Mouse (Mus musculus): ENCODE measurements around the gene Gcdh. TPM values are rescaled to one million over a fixed set of nuclear protein-coding genes. Genes with fewer than 3 reads are reported as not detected.

Gcdh gene
- polyA plus RNA-seq, 1 experiment = 38.6 TPM

DNA sequence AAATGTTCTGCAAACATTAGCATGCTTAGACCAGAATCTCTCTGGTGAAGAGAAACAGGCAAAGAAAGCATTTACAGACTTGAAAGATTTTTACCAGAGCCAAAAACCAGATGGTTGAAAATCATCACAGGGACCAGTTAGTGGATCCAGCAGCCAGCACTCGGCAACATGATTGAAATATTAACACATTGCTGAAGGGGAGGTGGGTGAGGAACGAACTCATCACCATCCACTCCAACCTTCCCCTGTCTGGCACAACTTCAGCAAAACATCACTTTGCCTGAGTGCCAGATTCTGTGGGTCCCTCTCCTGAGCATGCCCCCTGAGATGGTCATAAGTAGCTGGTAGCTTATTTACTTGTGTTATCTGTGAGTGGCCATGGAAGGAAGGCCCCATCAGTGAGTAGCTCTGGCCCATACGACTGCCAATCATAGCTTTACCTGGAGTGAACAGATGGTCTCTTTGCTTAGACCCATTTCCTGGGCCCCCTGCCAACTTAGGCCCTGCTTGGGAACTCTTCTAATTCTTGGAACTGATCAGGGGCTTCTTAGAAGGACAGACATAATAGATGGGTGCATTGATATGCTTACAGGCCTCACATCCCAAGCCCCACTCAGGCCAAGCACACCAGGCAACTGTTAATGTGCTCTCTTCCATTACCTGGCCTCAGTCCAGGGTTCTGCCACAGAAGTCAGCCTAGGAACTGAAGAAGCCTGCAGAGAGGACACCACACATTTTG is 16.3 kb downstream of the Gcdh start:
- 73% methylated on average over 3 of the region's 3 CpGs for WGBS
- DNase-seq (ENCODE audit: low read depth, low spot score) = no peak

DNA sequence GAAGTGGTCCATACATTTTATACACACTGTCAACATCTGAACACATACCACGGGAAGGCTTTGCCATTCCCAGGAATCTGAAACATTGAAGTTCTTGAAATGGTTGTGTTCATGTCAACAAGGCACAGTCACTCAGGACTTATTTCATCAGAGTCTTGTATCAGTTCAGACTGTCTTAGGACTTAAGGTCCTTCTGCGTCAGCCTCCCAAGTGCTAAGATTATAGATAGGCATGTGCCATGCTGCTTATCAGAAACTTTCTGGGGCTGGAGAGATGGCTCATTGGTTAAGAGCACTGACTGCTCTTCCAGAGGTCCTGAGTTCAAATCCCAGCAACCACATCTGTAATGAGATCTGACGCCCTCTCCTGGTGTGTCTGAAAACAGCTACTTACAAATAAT is 19.4 kb downstream of the Gcdh start:
- no peak for DNase-seq (ENCODE audit: low read depth, low spot score)
- 90% methylated on average over 3 of the region's 3 CpGs for WGBS

DNA sequence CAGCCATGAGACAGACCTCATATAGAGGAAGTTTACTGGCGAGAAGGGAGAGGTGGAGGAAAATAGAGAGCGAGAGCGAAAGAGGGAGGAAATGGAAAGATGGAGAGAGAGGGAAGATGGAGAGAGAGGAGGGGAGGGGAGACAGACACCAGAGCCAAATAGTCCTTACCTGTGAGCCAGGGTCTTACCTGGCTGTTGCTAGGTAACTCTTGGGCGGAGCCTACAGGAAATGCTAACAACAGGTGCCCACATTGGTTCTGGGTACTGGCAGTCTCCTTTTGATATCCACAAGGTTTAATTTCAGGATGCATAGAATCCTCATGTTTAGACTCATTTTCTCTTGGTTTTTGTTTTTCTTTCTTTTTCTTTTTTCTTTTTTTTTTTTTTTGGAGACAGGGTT is 20.7 kb downstream of the Gcdh start:
- DNase-seq (ENCODE audit: low read depth, low spot score) = no peak
- 75% methylated on average over 4 of the region's 4 CpGs for WGBS

DNA sequence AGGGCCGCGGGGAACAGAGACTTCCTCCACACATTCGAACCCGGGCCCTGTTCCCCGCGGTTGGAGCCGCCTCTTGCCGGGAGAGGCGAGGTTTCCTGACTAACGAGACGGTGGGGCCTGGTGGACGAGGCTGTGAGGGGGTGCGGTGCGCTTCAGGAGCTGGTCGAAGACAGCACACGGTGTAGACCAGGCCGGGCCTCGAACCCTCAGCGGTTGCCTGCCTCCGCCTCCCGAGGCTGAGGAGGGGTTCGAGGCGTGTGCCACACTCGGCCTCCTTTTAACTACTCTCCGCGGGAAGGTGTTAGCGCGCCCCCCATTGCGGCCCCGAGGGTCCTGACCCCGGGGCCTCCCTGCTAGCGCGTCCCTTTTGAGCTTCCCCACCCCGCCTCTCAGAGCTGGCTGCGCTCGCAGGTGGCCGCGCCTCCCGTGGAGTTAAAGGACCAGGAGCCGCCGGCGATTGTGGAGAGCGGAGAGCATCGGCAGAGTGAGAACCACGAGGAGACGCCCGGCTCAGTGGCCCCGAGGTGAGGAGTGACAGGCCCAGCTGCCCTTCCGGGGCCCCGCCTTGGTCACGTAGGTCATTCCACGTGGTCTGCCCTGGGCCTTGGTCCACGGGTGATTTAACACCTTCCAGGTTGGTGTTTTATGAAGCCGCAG is 21.3 kb downstream of the Gcdh start:
- DNase-seq (ENCODE audit: low read depth, low spot score) = no peak
- WGBS = 3% methylated on average over 54 of the region's 54 CpGs

DNA sequence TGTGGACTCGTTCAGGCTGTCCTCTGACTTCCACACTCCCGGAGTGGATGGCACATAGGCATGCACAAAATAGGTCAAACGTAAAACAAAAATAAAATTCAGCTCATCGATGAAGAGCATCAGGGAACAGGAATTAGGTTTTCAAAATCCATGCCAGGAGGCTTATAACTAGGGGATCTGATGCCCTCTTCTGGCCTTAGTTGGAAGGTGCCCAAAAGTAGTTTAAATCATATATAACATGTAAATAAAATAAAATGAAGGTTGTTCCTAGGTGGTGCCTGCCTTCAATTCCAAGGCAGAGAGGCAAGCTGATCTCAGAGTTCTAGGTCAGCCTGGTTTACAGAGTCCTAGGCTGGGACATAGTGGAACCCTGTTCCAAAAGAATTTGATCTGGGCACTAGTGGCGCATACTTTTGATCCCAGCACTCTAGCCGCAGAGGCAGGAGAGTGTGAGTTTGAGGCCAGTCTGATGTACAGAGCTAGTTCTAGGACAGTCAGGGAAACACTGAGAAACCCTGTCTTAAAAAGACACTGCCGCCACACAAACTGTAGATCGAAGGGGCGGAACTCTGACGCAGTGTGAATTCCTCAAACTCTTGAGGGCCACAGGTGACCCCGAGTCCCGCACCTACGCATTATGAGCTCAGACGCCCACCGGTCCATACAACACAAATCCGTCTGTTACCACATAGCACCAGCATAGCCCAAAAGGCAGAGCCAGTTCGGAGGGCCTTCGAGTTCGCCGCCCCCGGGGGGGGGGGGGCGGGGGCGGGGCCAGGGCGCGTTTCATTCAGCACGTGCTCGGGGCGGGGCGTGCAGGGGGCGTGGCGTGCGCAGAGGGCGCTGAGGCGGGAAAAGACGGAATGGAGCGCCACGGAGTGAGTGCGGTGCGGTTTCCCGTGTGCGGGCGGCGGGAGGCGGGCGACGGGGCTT is 22.1 kb downstream of the Gcdh start, which contains the start of gene Syce2:
Syce2 (plus strand) TSS at position 736 of the 933 bp plus-strand sequence.
- WGBS = 6% methylated on average over 43 of the region's 46 CpGs

DNA sequence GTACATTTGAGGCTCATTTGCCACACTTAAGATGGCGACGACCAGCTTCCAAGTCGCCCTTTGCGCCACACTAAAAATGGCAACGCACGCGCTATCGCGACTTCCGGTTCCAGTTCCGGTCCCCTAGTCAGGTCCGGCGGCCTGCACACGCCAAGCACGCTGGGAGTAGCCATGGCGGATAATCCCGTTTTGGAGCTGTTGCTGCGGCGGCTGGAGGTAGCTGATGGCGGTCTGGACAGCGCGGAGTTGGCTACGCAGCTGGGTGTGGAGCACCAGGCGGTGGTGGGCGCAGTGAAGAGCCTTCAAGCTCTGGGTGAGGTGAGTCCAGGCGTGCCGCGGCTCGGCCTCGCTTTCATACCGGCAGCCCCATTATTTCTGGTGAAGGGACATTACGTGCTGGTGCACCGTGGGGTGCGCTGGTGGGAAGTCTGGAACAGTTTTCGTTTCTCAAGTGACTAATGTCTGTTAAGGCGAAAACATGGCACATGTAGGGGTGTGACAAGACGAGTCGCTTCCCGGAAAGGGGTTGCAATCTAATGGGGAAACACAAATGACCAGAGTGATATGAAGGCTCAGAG is 36.8 kb downstream of the Gcdh start, which contains the start of gene Farsa:
Farsa (plus strand) TSS at position 126 of the 578 bp plus-strand sequence.
- peak; percentile 84 for DNase-seq (ENCODE audit: low read depth, low spot score)
- WGBS = under 1% methylated on average over 39 of the region's 39 CpGs

More for the DNA sequence above, 22.1 kb downstream of the Gcdh start, which contains the start of gene Syce2:
- peak; percentile 24 for DNase-seq (ENCODE audit: low read depth, low spot score)

DNA sequence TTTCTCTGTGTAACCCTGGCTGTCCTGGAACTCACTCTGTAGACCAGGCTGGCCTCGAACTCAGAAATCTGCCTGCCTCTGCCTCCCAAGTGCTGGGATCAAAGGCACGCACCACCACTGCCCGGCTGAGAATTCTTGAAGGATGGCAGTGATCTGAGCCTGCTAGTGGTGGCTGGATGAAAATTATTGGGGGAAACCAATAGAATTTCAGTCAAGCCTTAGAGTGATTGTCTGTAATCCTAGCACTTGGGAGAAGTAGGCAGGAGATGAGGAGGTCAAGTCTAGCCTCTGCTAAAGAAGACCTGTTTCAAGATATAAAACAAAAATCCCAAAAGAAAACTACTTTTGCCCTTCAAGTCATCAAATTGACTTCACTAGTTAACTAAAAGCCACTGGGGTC is 37.3 kb downstream of the Gcdh start:
- WGBS = 93% methylated on average over 3 of the region's 3 CpGs
- DNase-seq (ENCODE audit: low read depth, low spot score) = no peak

DNA sequence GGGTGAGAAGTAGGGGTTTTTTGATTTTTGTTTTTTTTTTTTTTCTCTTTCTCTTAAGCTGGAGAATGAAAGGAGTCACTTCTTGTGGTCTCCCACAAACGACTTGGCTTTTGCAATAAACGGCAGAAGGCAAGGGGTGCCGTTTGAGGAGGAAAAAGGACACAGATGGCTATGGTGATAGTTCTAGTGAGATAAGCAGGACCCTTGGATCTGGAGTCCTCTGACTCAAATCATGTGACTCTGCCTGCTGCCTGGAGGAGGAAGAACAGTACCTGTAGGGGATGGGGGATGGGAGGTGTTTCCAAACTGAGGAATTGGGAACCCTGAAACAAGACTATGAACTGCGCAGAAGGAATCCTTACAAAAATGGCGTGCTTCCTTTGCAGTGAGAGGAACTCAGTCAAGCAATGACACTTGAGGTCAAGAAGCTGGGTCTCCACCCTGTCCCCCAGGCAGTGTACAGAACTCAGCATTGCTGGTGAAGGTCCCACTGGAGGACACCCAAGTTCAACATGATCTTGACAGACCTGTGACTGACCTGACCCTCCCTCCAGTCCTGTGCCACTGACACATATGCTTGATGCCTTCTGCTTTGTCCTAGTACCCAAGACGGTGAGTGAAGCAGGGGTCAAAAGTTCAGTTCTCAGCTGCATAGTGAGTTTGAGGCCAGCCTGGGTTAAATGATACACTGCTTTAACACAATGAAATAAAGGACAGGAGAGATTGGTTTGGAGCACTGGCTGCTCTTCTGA is 45.9 kb downstream of the Gcdh start:
- WGBS = 33% methylated on average over 6 of the region's 6 CpGs
- no peak for DNase-seq (ENCODE audit: low read depth, low spot score)

DNA sequence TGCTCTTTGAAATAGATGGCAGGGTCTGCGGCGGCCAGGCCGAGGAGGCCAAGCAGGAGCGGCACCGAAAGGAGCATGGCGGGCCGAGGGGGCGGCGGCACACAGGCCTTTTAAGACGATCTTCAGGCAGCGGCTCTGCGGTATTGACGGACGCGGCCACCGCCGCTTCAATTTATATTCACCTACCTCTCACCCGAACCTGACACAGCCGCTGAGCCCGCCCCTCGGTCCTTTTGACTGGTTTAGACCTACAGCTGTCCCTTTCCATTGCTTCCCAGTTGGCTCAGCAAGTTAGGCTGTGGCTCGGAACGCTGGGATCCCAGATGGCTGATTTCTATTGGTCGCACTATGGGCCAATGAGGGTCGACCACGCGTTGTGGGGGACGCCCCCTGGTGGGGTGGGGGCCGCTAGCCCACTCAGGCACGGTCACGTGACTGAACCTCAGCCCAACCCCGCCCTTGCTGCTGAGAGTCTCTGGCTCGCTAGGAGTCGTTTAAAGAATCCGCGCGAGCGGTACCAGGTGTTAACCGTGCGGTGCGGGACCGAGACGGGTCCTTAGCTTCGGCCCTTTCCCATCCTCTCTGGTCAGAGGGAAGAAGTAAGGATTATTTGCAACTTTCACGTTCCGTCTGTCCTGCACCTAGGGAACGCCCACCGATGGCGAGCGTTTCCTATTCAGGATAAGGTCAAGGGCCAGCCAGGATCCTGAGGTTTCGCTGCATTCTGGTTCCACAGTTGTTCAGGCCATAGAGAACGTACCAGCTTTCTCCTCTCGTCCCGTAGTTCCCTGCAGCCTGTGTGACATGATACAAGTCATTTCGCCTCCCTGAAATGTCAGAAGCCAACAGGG is 46.8 kb downstream of the Gcdh start, which contains the start of gene Calr:
Calr (minus strand) TSS at position 213 of the 851 bp plus-strand sequence.
- WGBS = 1% methylated on average over 55 of the region's 55 CpGs
- DNase-seq (ENCODE audit: low read depth, low spot score) = peak; percentile 98

DNA sequence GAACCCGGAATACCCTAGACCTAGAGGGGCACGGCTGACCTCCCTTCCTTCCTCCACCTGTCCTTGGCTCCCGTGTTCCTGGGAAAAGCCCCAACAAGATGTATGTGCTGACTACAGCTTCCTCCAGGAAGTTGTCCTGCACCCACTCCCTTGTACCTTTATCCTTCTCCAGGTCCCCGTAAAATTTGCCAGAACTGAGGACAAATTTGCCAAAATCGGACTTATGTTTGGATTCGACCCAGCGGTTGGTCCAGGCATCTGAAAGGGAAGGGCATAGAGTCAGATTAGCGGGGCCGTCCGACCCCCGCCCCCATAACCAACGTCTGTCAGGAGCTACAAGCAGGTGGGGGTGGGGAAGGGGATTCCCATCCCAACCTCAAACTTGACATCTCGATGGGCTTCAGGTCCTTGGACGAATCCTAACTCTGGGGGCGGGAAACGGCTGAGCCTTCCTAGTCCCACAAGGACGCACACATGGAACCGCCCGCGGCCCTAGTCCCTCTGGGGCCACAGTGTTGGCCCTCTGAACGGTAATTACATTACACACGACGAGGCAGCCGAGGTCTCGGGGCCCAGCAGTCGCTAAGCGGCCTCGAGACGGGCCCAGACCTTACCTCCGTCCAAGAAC is 47.5 kb downstream of the Gcdh start:
- under 1% methylated on average over 30 of the region's 30 CpGs for WGBS
- no peak for DNase-seq (ENCODE audit: low read depth, low spot score)

DNA sequence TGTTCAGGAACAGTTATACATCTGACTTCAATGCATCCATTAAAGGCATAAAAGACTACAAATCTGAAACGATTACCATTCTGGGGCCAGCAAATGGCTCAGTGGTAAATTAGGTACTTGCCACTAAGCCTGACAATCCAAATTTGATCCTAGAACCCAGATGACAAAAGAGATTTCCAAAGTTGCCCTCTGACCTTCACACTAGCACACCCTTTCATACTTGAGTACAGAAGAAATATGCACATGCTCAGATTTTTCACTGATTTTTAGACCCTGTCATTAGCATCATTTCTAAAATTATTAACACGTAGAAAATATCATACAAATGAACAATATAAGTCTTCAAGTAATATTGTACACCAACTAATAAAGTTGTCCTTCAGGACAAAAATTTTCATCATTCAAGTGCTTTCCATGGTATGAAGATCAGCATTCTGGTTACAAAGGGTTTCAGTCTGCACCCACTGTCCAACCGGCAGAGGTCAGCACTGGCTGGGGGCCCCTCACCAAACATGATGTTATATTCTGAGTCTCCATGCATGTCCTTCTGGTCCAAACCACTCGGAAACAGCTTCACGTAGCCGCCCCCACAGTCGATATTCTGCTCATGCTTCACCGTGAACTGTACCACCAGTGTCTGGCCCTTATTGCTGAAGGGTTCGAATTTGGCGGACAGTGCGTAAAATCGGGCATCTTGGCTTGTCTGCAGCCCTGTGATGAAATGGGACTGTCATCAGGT is 48.2 kb downstream of the Gcdh start:
- 8% methylated on average over 12 of the region's 12 CpGs for WGBS
- DNase-seq (ENCODE audit: low read depth, low spot score) = no peak

DNA sequence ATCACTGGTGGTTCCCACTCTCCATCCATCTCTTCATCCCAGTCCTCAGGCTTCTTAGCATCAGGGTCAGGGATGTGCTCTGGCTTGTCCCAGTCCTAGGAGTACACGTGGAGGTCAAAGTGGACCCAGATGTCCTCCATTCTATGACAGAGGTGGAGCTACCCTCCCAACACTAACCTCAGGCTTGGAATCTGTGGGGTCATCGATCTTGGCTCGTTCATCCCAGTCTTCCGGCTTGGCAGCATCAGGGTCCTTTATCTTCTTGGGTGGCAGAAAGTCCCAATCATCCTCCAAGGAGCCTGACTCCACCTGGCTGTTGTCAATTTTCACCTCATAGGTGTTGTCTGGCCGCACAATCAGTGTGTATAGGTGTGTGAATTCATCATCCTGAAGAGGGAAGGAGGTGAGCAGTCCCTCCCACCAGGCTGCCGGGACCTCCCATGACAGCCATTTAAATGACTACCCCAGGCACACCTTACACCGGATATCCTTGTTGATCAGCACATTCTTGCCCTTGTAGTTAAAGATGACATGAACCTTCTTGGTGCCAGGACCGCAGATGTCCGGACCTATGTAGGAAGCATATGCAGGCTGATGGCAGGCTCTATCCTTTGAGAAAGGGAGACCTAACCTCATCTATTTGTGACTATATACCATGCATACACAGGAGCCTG is 49.2 kb downstream of the Gcdh start:
- no peak for DNase-seq (ENCODE audit: low read depth, low spot score)
- WGBS = 67% methylated on average over 9 of the region's 9 CpGs

DNA sequence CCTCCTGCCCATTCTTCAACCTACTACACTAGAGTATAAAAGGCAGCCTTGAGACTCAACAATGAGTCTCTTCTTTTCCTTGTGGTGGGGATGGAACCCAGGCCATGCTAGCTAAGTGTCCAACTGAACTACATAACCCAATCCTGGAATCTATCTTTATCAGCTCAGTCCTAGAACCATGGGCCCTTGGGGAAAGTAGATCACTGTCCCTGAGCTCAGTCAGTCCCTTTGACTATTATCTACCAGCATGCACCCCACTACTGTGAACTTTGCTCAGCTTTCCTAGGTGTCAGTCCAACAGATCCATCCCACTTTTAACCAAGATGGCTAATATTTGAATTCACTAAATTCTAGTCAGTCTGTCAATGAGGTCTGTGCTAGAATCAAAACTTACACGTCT is 52.2 kb downstream of the Gcdh start:
- 68% methylated on average over 1 of the region's 1 CpGs for WGBS
- no peak for DNase-seq (ENCODE audit: low read depth, low spot score)

DNA sequence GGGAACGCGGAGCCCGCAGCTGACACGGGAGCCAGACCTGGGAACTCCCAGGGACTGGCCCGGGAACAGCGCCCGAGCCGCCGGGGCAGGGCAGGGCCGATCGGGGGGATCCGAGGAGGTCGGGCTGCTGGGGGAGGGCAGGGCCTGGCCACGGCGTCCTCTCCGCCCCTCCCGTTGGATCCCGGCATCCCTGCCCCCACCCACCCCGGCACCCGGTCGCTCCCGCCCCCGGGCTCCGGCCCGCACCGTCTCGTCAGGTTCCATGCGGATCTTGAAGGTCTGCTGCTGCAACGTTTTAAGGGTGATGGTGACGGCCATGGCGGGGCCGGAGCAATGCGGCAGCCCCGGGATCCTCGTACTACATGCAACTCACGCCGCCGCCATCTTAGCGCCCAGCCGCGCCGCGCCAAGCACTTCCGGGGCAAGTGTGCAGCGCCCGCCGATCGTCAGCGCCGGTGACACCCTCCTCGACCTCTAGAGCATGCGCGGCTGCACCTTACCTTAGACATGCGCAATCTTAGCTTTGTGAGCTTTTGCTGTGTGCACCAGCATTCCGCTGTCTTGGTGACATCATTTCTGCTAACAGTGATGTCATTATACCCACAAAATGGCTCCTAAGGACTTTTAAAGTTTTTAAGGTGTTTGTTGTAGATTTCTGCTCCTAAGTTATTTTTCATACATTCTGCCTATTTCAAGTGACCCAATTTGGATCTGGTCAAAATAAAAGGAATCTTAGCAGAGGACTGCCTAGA is 53.3 kb downstream of the Gcdh start, which contains the start of gene Rad23a:
Rad23a (minus strand) TSS at position 418 of the 752 bp plus-strand sequence.
- WGBS = 1% methylated on average over 55 of the region's 55 CpGs
- DNase-seq (ENCODE audit: low read depth, low spot score) = peak; percentile 82

DNA sequence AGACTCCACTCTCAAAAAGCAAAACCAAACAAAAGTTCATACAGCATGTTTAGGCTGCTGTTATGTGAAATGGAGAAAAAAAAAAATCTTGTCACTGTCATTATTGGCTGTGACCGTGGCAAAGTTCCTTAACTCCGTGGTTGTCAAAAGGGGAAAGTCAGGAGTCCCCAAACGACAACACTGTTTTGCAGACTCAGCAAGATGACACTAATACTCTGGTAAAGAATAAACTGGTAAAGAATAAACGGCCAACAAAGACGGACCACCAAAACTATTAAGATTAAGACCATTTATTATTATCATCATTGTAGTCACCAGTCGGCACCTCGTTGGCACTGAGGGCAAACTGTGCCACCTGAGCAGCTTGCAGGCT is 53.9 kb downstream of the Gcdh start:
- WGBS = under 1% methylated on average over 7 of the region's 7 CpGs
- no peak for DNase-seq (ENCODE audit: low read depth, low spot score)

DNA sequence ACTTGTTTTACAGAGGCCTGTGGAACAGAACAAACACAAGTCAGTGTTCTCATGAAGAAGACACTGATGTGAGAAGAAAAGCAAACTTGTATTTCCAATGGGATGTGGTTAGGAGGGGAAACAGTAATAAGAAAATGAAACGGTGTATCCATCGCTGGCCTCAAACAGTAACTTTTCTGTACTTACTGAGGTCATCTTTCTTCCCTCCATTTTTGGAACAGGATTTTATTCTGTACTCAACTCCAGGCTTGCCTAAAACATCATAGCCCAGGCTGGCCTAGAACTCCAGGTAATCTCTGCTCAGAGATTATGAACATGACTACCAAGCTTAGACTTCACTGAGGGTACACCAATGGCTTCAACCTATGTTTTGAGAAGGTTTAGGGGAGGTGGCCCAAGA is 54.3 kb downstream of the Gcdh start:
- 58% methylated on average over 2 of the region's 2 CpGs for WGBS
- no peak for DNase-seq (ENCODE audit: low read depth, low spot score)
